Mouse (Mus musculus) hematopoietic stem cell, adult 5-6 weeks (primary cell): ENCODE data around the gene Rps7. TPM values are rescaled to one million over a fixed set of nuclear protein-coding genes. Genes with fewer than 3 reads are reported as not detected.

Experiments used
- ATAC-seq, 2 experiments: fragments of 125-278 bp in 1 of 2; replicated peaks in 1 of 2; 2 replicates each; pipeline ENCODE4 v1.8.0; 2016 to 2017; ENCODE audit warnings: inconsistent platforms in 2 of 2, mild to moderate bottlenecking in 2 of 2, moderate number of reproducible peaks in 2 of 2, low read depth in 1 of 2, moderate TSS enrichment in 1 of 2; ENCODE audit not compliant: low FRiP score in 2 of 2, poor library complexity in 2 of 2, severe bottlenecking in 2 of 2, insufficient read depth in 1 of 2, low TSS enrichment in 1 of 2
- total RNA-seq: library from RNA; stranded (forward); fragments of 172-1452, 232-1000 nt; gene quantifications from 2 replicates; pipeline ENCODE4 v1.2.3, GENCODE M21; 2017

The Rps7 gene
- total RNA-seq, 1 experiment from 2014 or later = 4,313 TPM

DNA sequence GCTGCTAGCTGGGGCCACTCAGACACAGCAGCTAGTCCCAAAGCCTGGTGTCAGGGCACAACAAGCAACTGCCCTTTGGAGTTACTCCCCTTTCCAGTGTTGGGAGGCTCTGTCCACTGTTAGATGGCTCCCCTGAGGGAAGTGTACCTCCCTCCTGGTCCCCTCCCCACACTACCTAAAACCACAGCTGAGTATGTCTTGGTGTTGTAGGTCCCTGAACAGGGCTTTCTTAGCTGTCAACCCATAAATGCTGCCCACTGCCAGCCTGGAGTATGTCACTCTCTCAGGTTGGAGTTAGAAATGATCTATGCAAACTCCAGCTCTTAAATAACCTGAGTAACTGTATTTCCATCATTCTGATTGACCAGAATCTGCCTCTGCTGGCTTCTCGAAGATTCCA is 13.1 kb downstream of the Rps7 start:
- no peak for ATAC-seq

DNA sequence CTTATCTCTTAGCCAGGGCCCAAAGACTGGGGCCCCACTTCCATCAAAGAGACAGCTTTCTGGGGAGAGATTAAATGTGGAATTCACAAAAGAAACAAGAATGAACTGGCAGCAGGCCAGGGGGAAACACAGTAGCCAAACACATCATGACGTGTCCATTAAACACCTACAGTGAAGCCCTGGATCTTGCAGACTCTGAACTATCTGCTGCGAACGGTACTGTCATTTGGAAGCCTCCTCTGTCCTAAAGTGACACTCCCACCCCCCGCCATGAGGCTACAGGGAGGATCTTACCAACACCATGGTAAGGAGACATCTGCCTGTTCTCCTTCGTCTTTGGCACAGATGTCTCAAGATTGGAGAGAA is 13.6 kb downstream of the Rps7 start:
- ATAC-seq = no peak

DNA sequence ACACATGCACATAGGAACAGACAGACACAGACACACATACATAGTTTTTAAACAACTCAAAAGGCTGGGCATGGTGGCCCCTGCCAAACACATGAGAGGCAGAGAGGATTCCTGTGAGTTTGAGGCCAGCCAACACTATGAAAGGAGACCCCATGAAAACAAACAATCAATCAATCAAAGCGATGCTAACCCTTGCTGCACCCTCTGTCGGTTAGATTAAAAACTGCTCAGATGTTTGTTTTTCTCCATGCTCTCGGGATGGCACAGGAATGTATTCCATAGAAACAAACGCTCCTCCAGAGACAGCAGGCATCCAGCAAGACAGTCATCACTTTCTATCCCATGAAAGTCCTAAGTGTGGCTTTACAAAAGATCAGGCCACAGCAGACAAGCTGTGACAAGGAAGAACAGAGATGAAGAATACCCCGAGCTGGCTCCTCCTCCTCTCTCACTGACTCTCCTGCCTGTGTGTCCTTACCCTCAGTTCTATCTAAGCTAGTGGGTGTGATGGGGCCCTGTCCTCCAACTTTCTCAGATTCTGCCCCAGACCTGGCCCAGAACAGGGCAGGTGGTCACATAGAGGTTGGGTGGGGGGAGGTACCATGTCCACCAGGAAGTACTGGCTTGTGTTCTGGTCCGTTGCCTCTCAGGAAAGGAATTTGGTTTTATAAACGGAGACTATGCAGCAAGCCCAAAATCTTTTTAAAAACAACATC is 14.1 kb downstream of the Rps7 start:
- ATAC-seq = 0 out of 4 replicates have a peak, but pooled peaks of 1 of the 2 experiments have one; percentile 9

DNA sequence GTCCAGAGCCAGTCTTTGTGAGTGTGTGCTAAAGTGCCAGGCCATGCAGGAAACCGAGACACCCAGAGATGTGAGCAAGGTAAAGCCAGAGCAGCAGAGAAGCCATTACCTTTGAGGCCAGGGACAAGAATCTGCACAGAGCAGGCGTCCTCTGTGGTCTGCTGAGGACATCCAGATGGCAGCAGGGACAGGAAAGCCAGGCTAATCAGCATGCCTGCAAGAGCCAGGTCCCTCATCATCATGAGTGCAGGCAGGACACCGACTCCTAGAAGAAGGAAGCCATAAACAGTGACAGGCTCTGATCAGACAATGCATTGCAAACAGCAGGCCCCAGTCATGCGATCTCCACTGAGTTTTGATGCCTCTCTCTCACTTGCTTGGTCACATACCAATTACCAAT is 18.5 kb downstream of the Rps7 start:
- ATAC-seq = no peak

DNA sequence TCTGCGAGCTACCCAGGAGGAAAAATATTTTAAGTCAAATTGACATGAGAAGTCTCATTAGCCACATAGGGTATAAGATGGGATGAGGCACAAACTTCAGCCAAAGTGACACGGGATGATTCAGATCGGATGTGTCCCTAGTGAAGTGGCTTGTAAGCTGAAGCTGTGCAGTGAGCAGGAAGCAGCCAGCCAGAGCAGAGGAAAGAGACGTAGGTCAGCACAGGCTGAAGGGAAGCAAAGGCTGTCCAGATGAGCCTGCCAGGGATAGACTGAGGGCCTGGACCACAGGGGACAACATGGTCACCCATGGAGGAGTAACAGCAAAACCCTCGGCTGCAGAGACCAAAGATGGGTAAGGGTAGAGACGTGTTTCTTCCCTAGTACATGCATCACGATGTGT is 21.4 kb downstream of the Rps7 start:
- no peak for ATAC-seq

DNA sequence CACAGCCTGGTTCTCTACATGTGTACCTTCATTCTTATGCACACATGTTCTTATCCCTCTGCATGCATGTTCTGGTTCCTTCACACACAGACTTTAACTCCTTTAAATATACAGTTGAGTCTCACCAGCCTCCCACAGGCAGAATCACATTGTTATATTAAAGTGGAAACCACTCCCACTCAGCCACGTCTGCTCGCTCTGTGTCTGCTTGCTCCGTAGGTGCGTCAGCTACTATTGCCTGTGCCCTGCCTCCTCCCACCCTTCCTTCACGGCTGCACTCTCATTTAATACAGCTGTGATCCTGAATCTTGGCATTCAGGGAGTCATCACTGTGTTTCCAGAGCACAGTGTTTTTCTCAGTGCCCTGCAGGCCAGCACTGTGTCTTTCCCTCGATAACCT is 23.4 kb downstream of the Rps7 start:
- no peak for ATAC-seq

DNA sequence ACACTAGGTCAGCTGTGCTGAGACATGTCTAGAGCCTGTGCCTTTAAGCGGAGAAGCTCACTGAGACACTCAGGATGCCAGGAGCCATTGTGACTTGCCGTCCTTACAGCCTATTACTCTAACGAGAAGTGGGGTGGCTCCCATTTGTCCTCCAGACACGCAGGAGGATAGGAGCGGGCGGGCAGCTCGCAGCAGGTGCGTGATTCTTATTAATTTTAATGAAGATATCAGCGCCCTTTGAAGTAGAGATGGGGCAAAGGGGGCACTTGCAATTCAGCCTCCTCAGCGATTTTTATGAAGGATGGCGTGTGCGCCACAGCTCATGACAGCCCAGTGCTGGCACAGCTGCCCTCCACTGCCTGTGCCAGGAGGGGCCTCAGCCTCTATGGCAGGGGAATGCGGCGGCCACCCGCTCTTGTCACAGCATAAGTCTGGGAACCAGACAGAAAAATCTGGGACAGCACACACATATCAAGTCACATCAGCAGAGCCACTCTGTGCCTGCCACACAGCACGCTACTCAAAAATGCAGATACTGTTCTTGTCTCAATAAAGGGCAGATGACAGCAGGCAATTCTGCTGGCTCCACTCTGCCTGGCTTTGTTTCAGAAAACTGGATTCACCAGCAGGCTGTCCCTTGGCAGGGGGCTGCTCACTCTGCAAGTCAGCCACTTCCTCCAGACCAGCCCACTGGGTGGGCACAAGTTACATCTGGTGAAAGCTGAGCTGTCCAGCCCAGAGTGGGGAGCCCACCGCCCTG is 28.0 kb downstream of the Rps7 start:
- no peak for ATAC-seq

DNA sequence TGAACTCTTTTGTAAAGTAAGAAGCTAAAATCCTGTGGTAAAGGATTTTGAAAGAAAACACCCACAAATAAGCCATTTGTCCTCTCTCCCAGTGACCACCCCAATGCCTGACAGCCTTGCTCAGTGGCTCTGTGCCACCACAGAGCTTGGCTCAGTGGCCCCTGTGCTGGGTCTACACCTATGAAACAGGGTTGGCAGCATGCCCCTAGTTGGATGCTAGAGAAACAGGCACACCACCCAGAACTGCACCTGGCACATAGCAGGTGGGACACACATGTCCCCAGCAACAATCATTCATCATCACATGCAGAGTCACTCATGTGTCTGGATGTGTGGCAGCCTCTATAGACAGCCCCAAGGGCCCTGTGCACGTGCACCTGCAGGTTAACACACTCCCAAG is 32.3 kb downstream of the Rps7 start:
- no peak for ATAC-seq

DNA sequence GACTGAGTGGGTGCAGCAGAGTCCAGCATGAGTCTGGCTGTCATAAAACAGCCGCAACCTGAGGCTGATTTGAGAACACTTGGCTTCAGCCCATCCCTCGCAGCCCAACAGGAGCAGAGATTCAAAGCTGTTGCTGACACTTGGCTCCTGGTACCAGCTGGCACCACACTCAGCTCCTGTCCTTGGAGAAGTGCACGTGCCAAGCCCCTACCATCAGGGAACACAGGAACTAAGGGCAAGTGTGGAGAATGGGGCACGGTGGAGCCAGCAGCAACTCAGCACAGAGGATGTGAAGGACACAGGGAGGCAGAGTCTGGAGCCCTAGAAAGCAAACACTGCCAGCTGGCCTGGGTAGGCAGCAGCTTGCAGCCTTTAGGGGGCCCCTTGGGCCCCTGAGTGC is 33.5 kb downstream of the Rps7 start:
- no peak; a peak in 1 of 4 replicates for ATAC-seq

DNA sequence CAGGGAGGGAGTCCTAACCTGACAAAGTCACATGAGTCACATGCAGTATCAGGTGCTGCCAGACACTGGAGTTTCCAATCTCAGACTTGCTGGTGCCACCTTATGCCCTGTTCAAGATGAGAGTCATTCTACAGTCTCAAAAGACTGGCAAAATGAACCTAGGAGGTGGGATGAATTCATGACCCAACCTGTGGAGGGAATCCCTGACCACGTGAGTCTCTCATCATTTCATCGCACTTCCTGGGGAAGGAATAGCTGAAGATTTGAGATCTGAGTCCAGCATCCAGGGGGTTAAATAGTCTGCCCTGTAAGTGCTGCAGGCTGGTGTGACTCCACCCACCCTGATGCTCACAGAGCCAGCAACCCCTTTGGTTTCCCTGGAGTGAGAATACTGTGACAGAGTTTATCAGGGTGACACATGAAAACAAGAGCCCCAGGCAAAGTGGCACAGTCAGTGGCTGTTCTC is 37.2 kb downstream of the Rps7 start:
- no peak for ATAC-seq

DNA sequence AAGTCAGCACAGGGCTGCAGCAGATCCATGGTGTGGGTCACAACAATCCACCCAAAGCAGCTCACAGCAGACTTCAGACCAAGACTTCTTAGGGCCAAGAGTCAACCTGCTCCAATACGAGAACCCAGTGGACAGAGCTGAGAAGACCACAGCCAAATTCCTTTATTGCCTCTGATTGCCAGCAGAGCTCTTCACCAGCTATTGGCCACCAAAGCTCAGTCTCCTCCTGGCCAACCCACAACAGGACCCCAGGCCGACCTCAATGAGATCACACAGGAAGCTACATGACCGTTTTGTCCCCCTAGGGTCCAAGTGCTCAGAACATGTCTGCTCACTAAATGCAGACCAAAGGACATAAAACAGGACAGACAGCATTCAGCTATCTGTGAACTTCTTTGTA is 37.6 kb downstream of the Rps7 start:
- no peak for ATAC-seq

DNA sequence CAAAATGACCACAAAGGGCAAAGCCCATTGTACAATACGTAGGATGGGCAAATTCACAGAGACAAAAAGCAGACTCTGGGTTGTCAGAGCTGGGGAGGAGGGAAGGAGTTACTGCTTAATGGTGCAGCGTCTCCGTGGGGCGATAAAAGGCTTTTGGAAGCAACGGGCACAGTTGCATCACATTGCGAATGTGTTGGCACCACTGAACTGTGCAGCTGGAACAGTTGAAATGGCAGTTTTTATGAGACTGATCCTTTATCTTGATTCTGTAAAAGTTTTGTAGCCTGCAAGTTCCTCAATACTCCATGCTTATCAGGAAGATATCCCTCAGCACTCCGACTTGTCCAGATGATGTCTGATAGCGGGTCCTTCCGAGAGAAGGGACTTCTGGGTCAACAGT is 38.1 kb downstream of the Rps7 start:
- no peak for ATAC-seq

DNA sequence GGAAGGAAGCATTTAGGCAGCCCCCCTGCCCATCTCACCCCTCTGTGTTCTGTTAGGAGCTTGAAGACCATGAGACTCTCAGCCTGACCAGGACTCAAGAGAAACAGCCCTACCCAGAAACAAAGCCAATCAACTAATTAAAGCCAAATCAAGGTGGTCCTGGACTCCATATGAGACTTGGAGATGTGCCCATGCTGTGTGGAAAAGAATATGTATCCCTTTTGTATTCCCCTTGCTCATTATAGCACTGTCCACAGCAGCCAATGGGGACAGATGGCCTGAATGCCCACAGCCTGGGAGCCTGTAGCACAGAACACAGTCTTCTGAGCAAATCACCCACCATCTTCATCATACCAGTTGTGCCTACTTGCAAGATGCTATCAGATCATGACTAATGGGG is 38.9 kb downstream of the Rps7 start:
- ATAC-seq = no peak

DNA sequence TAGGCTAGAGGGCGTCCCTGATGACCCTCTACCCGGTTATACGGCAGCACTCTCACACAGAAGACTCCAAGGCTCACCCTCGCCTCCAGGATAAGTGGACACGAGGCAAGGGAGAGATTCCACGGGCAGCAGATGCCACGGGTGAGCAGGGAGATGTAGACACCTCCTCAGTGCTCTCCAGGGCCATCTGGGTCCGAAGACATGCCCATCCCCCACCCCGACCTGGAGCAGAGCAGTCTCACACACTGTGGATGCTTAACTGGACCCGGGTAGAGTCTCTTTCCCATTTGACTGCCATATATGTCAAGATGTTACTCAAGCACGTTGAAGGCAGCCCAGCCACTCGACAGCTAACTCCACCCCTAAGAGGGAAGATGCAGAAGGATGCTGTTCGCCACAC is 45.3 kb downstream of the Rps7 start:
- ATAC-seq = no peak

DNA sequence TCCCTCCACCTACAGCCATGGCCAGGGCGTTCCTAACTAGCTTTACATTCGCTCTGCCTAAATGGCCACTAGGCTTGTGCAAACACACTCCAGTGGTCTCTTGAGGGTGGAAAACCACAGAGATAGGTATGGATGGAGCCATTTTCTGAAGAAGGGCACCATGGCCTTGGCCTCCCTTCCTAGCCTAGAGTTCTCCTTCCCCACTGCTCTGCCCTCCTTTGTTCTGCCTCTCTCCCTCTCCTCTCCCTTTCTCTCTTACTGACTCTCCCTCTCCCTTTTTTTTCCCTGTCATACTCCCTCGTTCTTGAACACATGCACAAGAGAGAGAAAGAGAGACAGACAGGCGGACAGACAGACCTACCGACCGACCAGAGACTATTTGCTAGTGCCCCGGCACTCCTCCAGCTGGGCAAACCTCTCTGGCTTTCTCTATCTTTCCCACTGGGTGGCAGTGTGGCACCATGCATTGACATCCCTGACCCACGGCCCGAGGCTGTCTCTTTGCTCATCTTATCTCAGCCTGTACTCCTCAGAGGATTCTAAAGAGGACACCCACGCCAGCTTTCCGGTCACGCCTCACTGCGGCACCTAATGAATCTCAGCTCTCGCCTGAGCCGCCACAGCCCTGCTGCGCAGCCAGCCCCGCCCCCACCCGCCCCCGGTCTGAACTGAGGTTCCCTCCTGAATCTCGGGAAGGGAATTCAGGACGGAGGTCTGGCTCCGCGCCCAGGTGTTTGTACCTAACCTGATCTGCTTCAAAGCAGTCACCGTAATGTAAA is 46.5 kb downstream of the Rps7 start:
- peak; percentile 74 to 91; a peak in 3 of 4 replicates for ATAC-seq

DNA sequence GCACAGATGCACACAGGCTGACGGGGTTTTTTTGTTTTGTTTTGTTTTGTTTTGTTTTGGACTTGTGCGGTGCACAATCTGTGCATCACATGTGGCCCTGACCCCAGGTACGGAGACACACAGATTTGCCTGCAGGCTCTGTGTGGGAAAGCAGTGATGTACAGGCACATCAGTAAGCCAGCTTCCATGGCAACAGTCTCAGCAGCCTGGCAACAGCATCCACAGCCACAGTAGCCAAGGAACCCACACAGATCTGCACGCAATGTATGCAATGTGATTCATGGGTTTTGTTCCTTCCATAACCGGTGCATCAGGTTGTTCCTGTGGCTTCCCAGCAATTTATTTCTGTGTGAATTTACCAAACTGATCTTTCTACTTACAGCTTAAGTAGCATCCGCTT is 47.8 kb downstream of the Rps7 start:
- ATAC-seq = no peak

DNA sequence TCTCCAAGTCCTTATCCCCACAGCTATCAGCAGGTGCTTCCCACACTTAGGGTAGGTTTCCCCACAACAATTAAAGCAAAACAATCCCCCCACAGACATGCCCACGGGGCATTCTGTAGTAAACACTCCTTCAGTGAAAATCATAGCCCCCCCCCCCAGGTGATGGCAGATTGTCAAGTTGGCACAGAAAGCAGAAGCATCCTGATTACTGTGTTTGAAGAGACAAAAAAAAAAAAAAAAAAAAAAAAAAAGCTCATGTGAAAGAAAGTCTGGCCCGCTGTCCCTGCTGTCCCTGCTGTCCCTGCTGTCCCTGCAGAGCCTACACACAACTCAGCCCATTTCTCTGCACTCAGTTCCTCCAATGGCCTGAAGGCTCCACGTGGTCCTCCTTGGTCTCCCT is 51.7 kb downstream of the Rps7 start:
- no peak for ATAC-seq

DNA sequence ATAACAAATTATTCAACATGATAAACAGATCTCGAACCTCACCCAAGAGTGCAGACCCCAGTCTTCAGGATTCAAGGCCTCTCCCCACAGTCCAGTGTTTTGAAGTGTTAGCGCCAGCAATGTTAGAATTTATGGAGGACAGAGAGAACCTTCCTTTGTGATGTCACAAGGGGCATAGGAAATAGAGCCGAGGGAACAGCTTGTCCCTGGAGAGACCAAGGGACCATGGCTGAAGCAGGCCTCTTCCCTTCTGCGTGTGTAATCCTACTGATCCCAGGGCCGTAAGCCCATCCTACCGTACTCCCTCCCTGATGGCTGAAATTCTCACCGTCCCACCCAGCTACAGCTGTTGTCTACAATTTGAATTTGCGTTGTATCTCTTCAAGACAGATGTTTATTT is 53.3 kb downstream of the Rps7 start, which contains the start of gene Allc:
Allc (minus strand) TSS at position 101 of the 400 bp plus-strand sequence.
- no peak for ATAC-seq
